Mouse (Mus musculus): ENCODE results near the gene Mrnip. TPM values are rescaled to one million over a fixed set of nuclear protein-coding genes. Genes with fewer than 3 reads are reported as not detected.
"Not testable (repeated sequence)": the region's sequence is repeated elsewhere in the genome, so short reads cannot be mapped to it uniquely, and the experiment has no call there.

The Mrnip gene
- polyA plus RNA-seq (2016; fragmentation: Nextera tagmentation; extraction: Ambion mirVana), result 23.1 and 26.1 TPM in 2 replicates

GRCm38 (mm10) chr11:50174111-50174729 lies at the start of gene Mrnip:
Gene Mrnip, plus strand, starts transcription at chr11:50174444.
- H3K27me3 ChIP-seq (ENCODE audit: insufficient read depth, poor library complexity, severe bottlenecking); DNase-seq (ENCODE audit: low spot score); H3K9me3 ChIP-seq: not testable (repeated sequence)
- H3K36me3 ChIP-seq, result peaks cover 53% of the 10 kb centered on the region
- WGBS, result 5% methylated on average over 19 of the region's 19 CpGs
- H3K4me3 ChIP-seq, result peak within 1 kb of the TSS; percentile 75
- peak within 1 kb of the TSS; percentile 89 for H3K27ac ChIP-seq
- H3K4me1 ChIP-seq (replicated peaks), result peaks cover 11% of the 10 kb centered on the region

- Histone ChIP-seq H3K4me3 (peak overlapping the region; percentile 36), H3K27me3 (ENCODE audit: insufficient read depth, poor library complexity, severe bottlenecking) (no peaks in the 10 kb centered on the region), H3K36me3 (no peaks in the 10 kb centered on the region), H3K4me1 (replicated peaks) (peaks cover 31% of the 10 kb centered on the region), H3K9me3 (no peaks in the 10 kb centered on the region), H3K27ac (0 out of 2 replicates have a peak overlapping the region, but pooled peaks have one; percentile 40)
- no peak for DNase-seq (ENCODE audit: low spot score)
- WGBS, result 7% methylated on average over 10 of the region's 10 CpGs
Measured at GRCm38 (mm10) chr11:50127781-50128180, 46.5 kb upstream of the Mrnip start.

GRCm38 (mm10) chr11:50130811-50131766 lies 43.2 kb upstream of the Mrnip start, which contains the start of gene Tbc1d9b:
Gene Tbc1d9b, plus strand, starts transcription at chr11:50131396.
- Histone ChIP-seq H3K4me3 (peak within 1 kb of the TSS; percentile 91), H3K36me3 (peaks cover 6% of the 10 kb centered on the region), H3K9me3 (no peaks in the 10 kb centered on the region), H3K27me3 (ENCODE audit: insufficient read depth, poor library complexity, severe bottlenecking) (no peaks in the 10 kb centered on the region), H3K4me1 (replicated peaks) (peaks cover 31% of the 10 kb centered on the region), H3K27ac (peak within 1 kb of the TSS; percentile 98)
- WGBS, result under 1% methylated on average over 77 of the region's 77 CpGs
- peak; percentile 92 for DNase-seq (ENCODE audit: low spot score)

- peak; percentile 26 for DNase-seq (ENCODE audit: low spot score)
Measured at GRCm38 (mm10) chr11:50131801-50132201, 42.4 kb upstream of the Mrnip start.

GRCm38 (mm10) chr11:50132265-50132664 lies 42.0 kb upstream of the Mrnip start:
- Histone ChIP-seq H3K27me3 (ENCODE audit: insufficient read depth, poor library complexity, severe bottlenecking) (no peaks in the 10 kb centered on the region), H3K9me3 (no peaks in the 10 kb centered on the region), H3K36me3 (peaks cover 17% of the 10 kb centered on the region), H3K27ac (peak overlapping the region; percentile 98), H3K4me1 (replicated peaks) (peaks cover 31% of the 10 kb centered on the region), H3K4me3 (peak overlapping the region; percentile 91)
- no peak for DNase-seq (ENCODE audit: low spot score)
- 86% methylated on average over 6 of the region's 6 CpGs for WGBS

More at GRCm38 (mm10) chr11:50131801-50132201, 42.4 kb upstream of the Mrnip start:
- H3K9me3 ChIP-seq, result no peaks in the 10 kb centered on the region
- no peaks in the 10 kb centered on the region for H3K27me3 ChIP-seq (ENCODE audit: insufficient read depth, poor library complexity, severe bottlenecking)
- H3K27ac ChIP-seq, result peak overlapping the region; percentile 98
- H3K36me3 ChIP-seq, result peaks cover 13% of the 10 kb centered on the region
- WGBS, result 25% methylated on average over 10 of the region's 10 CpGs
- peak overlapping the region; percentile 91 for H3K4me3 ChIP-seq
- H3K4me1 ChIP-seq (replicated peaks), result peaks cover 31% of the 10 kb centered on the region

GRCm38 (mm10) chr11:50134136-50134859 lies 39.9 kb upstream of the Mrnip start:
- Histone ChIP-seq H3K27ac (no peak overlapping the region), H3K27me3 (ENCODE audit: insufficient read depth, poor library complexity, severe bottlenecking) (no peaks in the 10 kb centered on the region), H3K9me3 (no peaks in the 10 kb centered on the region), H3K4me1 (replicated peaks) (peaks cover 27% of the 10 kb centered on the region), H3K36me3 (peaks cover 38% of the 10 kb centered on the region), H3K4me3 (no peak overlapping the region)
- 88% methylated on average over 10 of the region's 10 CpGs for WGBS
- DNase-seq (ENCODE audit: low spot score), result no peak

GRCm38 (mm10) chr11:50138206-50138822 lies 35.9 kb upstream of the Mrnip start:
- H3K4me1 ChIP-seq (replicated peaks), result no peaks in the 10 kb centered on the region
- peaks cover 78% of the 10 kb centered on the region for H3K36me3 ChIP-seq
- no peak overlapping the region for H3K27ac ChIP-seq
- DNase-seq (ENCODE audit: low spot score), result no peak
- WGBS, result 74% methylated on average over 10 of the region's 10 CpGs
- no peak overlapping the region for H3K4me3 ChIP-seq
- no peaks in the 10 kb centered on the region for H3K27me3 ChIP-seq (ENCODE audit: insufficient read depth, poor library complexity, severe bottlenecking)
- H3K9me3 ChIP-seq, result no peaks in the 10 kb centered on the region

- Histone ChIP-seq H3K36me3 (peaks cover 88% of the 10 kb centered on the region), H3K27ac (no peak overlapping the region), H3K4me1 (replicated peaks) (no peaks in the 10 kb centered on the region), H3K27me3 (ENCODE audit: insufficient read depth, poor library complexity, severe bottlenecking) (no peaks in the 10 kb centered on the region), H3K9me3 (no peaks in the 10 kb centered on the region), H3K4me3 (no peak overlapping the region)
- DNase-seq (ENCODE audit: low spot score), result no peak
- 84% methylated on average over 7 of the region's 7 CpGs for WGBS
Measured at GRCm38 (mm10) chr11:50139571-50139970, 34.7 kb upstream of the Mrnip start.

GRCm38 (mm10) chr11:50145529-50145928 lies 28.7 kb upstream of the Mrnip start:
- WGBS, result 88% methylated on average over 3 of the region's 3 CpGs
- no peaks in the 10 kb centered on the region for H3K27me3 ChIP-seq (ENCODE audit: insufficient read depth, poor library complexity, severe bottlenecking)
- no peak for DNase-seq (ENCODE audit: low spot score)
- H3K27ac ChIP-seq, result no peak overlapping the region
- H3K36me3 ChIP-seq, result peaks cover 97% of the 10 kb centered on the region
- H3K4me3 ChIP-seq, result no peak overlapping the region
- no peaks in the 10 kb centered on the region for H3K4me1 ChIP-seq (replicated peaks)
- no peaks in the 10 kb centered on the region for H3K9me3 ChIP-seq

GRCm38 (mm10) chr11:50146121-50146520 lies 28.1 kb upstream of the Mrnip start:
- peaks cover 97% of the 10 kb centered on the region for H3K36me3 ChIP-seq
- H3K4me3 ChIP-seq, result no peak overlapping the region
- no peaks in the 10 kb centered on the region for H3K9me3 ChIP-seq
- DNase-seq (ENCODE audit: low spot score), result no peak
- no peaks in the 10 kb centered on the region for H3K4me1 ChIP-seq (replicated peaks)
- WGBS, result 97% methylated on average over 13 of the region's 13 CpGs
- no peak overlapping the region for H3K27ac ChIP-seq
- no peaks in the 10 kb centered on the region for H3K27me3 ChIP-seq (ENCODE audit: insufficient read depth, poor library complexity, severe bottlenecking)

- 89% methylated on average over 9 of the region's 9 CpGs for WGBS
- H3K9me3 ChIP-seq, result no peaks in the 10 kb centered on the region
- no peak for DNase-seq (ENCODE audit: low spot score)
- H3K27ac ChIP-seq, result no peak overlapping the region
- no peaks in the 10 kb centered on the region for H3K27me3 ChIP-seq (ENCODE audit: insufficient read depth, poor library complexity, severe bottlenecking)
- no peak overlapping the region for H3K4me3 ChIP-seq
- H3K4me1 ChIP-seq (replicated peaks), result no peaks in the 10 kb centered on the region
- H3K36me3 ChIP-seq, result peaks cover 97% of the 10 kb centered on the region
Measured at GRCm38 (mm10) chr11:50147267-50147957, 26.8 kb upstream of the Mrnip start.
